Mouse (Mus musculus) lung, postnatal 25 days (tissue): ENCODE measurements around the gene Ak6.

Experiments
- DNase-seq: peaks from one replicate; pipeline ENCODE4 v3.0.0; 2022; ENCODE audit warnings: low spot score

Ak6 gene

DNA sequence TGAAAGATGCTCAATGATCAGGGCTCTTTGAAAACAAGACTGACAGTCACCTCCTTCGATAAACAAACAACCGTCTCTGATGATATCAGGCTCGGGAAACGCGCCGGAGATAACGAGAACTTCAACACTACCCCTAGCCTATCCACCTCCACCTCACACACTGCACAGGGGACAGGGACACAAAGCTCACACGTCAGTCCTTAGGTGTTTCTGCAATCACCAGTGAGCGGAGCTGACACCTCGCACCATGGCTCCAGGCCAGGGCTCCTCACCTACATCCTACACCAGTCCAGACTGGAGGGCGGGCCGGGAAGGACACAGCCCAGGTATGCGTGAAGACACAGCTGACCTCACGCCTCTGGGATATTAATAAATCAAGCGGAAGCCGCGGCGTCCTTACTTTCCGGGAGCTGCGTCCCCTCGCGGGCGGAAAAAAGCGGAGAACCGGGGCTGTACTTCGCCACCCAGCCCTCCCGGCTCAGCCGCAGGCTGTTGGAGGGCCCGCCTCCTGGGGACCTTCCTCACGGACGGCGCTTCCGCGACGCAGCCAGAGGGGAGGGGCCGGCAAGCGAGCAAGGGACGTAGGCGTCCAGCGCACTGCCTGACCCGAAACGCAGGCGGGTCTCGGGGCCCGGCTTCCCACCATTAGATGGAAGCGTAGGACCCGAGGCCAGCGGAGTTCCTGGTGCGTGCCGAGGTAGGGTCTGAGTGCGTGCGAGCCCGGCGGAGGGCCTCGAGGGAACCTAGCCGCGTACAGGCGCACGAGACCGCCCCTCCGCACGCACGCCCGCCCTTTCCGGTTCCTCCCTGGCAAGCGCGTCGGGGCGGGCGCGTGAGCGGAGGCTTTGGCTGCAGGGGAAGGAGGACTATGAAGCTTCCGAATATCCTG lies at the start of gene Ak6, which contains the start of gene Rad17:
Gene Ak6, plus strand, starts transcription at position 430 of the 889 bp plus-strand sequence.
Gene Rad17, minus strand, starts transcription at position 502 of the 889 bp plus-strand sequence.
- peak; percentile 94 for DNase-seq

GRCm38 (mm10) chr13:100601034-100601433 lies 49.7 kb upstream of the Ak6 start:
- DNase-seq: no peak

DNA sequence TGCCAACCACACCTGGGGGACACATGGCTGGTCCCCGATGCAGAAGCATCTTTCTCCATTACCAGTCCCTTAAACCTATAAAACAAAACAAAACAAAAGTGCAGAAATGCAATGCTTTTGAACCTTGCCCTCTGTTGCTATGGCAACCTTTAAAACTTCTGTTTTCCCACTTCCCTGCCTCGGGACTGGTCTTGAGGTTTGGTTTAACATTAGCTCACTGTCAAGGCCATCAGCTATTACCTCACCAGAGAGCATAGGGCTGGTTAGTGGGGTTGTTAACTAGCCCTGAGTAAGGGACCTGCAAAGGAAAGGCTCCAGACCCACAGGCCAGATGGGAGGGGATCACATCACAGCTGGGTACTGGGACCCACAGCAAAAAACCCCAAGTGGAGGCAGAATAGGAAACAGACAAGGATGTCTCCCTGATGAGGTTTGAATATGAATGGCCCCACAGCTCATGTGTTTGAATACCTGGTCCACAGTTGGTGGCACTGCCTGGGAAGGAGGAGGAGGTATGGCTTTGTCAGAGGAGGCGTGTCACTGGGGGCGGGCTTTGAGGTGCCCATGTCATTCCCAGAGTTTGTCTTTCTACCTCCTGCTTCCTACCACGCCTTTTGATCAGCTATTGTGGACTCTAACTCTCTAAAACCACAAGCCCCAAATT lies 48.4 kb upstream of the Ak6 start:
- DNase-seq: no peak

DNA sequence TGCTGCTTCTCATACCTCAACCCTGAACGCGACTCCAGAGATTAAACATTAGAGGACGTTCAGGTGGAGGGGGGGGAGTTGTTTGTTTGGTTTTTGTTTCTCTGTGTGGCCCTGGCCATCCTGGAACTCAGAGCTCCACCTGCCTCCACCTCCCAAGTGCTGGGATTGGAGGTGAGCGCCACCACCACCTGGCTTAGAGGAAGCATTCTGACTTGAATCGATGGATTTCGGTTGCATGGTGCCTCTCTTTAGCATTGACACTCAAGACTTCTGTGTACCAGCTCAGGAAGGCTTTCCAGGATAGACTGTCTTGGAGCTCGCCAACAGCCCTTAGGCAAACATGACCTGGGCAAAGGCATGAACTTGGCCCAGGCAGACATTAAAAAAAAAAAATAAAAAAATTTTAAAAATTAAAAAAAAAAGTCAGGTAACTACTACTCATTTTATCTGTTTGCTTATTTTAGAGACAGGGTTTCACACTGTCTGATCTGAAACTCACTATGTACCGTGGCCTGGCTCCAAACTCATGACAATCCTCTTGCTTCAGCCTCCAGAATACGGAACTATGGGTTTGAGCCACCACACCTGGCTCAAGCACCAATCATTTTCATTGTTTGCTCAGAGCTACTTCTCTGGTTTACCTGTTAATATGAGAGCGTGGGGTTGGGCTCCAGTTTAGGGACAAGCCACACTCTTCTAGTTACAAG lies 47.6 kb upstream of the Ak6 start:
- DNase-seq: no peak

DNA sequence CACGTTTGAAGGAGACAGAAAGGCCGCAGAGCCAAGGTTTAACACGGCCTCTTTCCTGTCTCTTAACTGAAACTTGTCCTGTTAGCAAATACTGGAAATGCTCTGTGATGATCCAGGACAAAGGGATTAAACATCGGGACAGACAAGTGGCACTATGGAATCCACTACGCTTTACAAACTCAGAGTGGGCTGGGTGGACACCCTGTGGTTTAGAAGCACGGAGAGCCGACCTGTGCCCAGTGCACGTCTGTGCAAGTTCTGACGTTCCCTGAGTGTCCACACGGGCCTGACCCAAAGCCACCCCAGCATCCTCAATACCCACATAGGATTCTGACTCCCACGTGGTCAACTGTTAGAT lies 47.1 kb upstream of the Ak6 start:
- DNase-seq: no peak

DNA sequence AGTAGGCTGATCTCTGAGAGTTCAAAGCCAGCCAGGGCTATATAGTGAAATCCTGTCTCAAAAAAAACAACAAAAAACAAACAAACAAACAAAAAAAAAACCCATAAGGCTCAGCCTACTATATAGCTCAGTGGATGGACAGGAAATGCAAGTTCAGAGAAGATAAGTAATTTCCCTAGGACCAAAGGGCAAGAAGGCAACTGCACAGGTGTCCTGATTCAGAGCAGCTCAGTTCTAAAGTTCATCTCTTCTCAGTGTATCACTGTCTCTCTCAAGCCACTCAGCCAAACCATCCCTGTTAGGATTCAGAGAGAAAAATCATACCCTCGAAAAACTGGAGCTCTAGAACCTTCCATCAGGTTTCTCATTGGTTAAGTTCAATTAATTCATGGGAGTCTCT lies 44.9 kb upstream of the Ak6 start:
- DNase-seq: no peak

DNA sequence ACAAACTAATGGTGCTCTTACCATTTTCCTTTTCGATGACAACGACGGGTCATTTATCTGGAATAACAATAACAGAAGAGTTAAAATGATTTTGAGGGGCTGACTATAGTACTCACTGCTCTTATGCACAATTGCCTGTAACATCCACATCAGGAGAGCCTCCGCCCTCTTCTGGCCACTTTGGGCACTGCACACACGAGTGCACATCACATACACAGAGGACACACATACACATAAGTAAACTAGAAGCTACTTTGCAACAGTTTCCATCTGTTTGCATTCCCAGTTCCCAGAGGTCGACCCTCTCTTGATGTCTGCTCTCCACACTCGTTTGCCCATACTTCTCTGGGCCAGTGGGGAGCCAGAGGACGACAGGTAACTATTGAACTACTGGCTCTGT lies 43.0 kb upstream of the Ak6 start:
- no peak for DNase-seq

DNA sequence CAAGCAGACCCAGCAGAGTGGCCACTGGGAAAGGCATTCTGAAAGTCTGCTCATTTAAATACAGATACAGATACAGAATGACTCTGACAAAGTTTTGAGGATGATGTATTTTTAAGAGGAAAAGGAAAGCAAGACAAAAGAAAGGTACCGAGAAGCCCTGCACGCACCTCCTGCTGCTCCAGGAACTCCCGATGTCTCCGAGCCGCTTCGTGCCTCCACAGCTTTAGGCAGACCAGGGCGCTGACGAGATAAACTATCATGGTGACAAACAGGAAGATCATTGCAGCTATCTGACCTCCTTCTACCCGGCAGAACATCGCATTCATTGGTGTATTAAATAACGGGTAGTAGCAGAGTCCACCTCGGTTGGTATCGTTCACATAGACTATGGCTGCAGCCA lies 39.5 kb upstream of the Ak6 start:
- no peak for DNase-seq

DNA sequence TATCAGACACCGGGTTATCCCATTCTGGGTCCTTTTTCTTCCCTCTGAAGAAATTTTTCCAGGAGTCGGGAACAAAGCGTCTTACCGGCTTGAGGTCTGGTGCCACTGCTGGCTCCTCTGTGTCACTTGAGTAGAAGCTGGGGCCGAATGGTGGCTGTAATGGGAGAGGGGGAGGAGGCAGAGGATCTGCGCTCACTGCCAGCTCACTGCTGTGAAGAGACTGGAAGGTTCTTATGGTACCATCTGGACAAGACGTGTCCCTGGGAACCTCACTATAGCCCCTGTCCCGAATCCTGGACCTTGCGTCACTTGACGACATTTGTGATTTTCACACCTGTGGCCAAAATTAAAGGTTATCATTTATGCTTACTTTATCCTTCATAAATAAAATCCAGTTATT lies 38.5 kb upstream of the Ak6 start:
- DNase-seq: no peak

GRCm38 (mm10) chr13:100612903-100613302 lies 37.9 kb upstream of the Ak6 start:
- no peak for DNase-seq

DNA sequence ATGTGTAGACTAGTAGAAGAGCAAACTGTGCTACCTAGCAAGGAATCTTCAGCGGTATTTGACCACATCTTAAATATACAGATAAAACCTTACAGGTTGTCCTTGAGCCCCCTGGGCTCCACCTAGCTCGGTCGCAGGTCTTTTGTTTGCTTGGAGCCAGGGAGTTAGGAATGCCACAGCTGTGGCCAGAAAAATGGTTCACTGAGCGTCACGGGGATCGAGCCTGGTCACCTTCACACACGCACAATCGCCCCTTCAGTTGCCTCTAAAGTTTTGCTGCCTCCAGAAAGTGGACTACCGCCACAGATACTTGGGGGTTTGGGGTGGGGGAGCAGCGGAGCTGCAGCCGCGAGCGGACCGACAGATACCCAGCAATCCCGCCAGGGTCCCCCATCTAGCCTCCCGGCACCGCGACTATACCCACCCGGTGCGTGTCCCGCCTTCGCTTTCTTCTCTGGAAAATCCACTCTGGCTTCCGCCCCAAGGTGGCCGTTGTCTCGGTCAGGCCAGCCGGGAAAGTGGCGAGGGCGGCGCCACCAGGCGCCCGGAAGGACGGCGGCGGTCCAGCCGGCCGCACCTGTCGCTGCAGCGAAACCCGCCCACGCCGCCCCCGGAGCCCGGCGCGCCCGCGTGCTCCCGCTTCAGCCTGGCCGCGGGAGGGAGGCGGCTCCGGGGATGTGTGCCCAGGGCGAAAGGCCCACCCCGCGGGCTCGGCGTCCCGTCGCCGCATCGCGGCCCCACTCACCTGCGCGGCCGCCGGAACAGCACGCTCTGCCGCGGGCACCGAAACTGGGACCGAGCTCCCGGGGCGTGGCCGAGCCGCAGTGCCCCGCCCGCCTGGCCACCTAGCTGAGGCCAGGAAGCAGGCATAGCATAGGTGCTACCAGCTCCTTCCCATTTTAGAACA lies 34.3 kb upstream of the Ak6 start, which contains the start of gene Marveld2:
Gene Marveld2, minus strand, starts transcription at position 791 of the 907 bp plus-strand sequence.
- DNase-seq: peak; percentile 75

DNA sequence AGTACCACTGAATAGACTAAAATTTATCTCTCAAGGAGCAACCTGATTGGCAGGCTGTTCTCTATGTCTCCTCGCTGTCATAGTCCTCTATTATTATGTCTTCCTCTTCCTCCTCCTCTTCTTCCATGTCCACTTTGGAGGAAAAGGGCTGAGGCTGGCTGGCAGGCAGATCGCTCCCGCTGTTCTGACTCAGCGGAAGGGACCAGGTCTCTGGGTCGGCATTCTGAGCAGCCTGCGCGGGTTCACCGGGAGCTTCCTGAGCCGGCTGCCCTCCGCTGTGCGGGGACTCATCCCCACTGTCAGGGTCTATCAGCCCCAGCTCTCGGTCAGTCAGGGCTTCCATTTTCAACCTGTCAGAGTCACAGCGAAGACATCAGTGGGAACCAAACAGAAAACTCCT lies 33.2 kb upstream of the Ak6 start:
- no peak for DNase-seq

DNA sequence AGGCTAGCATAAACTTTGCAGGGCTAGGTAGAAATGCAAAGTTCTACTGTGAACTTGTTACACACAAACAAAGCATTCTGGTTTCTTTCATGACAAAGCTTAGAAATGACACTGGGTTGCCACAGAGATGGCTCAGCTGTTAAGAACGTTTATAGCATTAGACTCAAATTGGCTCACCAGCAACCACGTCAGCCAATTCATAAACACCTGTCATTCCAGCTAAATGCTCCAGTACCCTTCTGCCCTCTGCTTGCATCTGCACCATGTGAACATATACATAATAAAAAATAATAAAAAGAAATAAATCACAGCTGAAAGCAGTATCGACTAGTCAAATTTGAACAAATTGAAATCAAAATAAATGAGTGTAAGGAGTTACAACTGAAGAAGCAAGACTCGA lies 28.5 kb upstream of the Ak6 start:
- no peak for DNase-seq

- DNase-seq: no peak
These were observed 16.6 kb upstream of the Ak6 start for GRCm38 (mm10) chr13:100634106-100634691.

GRCm38 (mm10) chr13:100642471-100643209 lies 8.1 kb upstream of the Ak6 start:
- DNase-seq: no peak

- DNase-seq: no peak
These were observed 2.6 kb upstream of the Ak6 start for GRCm38 (mm10) chr13:100648223-100648622.

- no peak for DNase-seq
These were observed 834 bp downstream of the Ak6 start, which contains the start of gene Taf9 for GRCm38 (mm10) chr13:100651439-100652186. Taf9 (plus strand) TSS chr13:100651579.

DNA sequence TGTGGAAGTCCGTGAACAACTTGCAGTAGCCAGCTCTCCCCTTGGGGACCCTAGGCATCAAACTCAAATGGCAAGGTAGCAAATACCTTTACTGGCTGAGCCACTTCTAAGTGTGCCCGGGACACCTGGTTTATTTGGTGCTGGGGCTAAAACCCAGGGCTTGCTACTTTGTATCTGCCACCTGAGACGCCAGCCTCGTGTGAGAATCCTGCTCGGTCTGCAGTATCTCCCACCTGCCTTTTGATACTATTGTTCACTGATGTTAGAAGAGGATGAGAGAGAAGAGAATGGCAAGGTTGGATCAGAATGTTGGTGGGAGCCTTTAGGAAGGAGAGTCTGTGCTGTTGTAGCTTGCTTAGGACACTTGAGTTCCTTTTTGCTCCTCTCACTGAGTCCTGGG lies 7.3 kb downstream of the Ak6 start:
- no peak for DNase-seq

DNA sequence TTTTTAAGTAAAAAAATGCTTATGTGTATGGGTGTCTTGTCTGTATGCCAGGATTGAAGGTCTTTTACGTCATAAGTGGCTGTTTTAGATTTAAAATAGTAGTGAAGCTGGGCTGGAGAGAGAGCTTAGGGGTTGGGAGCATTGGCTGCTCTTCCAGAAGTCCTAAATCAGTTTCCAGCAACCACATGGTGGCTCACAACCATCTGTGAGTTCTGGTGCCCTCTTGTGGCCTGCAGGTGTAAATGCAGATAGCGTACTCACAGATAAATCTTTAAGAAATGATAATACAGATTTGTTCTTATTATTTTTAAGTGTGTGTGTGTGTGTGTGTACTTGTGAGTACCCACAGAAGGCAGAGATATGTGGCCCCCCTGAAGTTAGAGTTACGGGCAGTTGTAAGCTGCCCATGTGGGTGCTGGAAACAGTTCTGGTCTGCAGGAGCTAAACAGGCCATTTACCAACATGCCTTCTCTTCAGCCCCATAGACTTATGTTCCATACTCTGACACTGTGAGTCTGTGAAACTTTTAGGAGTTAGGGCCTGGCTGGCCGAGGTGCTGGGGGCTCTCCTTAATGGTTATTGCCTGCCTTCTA lies 9.2 kb downstream of the Ak6 start:
- DNase-seq: peak; percentile 48
